Mouse (Mus musculus): Measurements from ENCODE around the gene Sh3bp5. TPM values are rescaled to one million over a fixed set of nuclear protein-coding genes. Genes with fewer than 3 reads are reported as not detected.

Sh3bp5 gene
- polyA plus RNA-seq, 1 experiment from 2014 or later: 17.3 TPM

GRCm38 (mm10) chr14:31416835-31417549 is 18.9 kb downstream of the Sh3bp5 start:
- H3K4me1 ChIP-seq (replicated peaks; ENCODE audit: control insufficient read depth, insufficient read depth, low read length): peaks cover 19% of the 10 kb centered on the region
- H3K36me3 ChIP-seq (ENCODE audit: control insufficient read depth, insufficient read depth, low read length): no peaks in the 10 kb centered on the region; the same call in 1 of the 2 replicates
- no peak overlapping the region for H3K27ac ChIP-seq (ENCODE audit: low read depth, low read length)
- ATAC-seq (replicated peaks; ENCODE audit: low FRiP score) (no peak), DNase-seq (ENCODE audit: low spot score) (no peak)
- H3K9ac ChIP-seq (ENCODE audit: low read depth, low read length): no peak overlapping the region
- H3K27me3 ChIP-seq (replicated peaks; ENCODE audit: control insufficient read depth, insufficient read depth, low read length): no peaks in the 10 kb centered on the region
- WGBS: 84% methylated on average over 16 of the region's 16 CpGs
- H3K4me2 ChIP-seq: no peak overlapping the region
- no peaks in the 10 kb centered on the region for H3K9me3 ChIP-seq (ENCODE audit: control insufficient read depth, low read length)
- H3K4me3 ChIP-seq (ENCODE audit: low read depth, low read length): no peak overlapping the region

- no peaks in the 10 kb centered on the region for H3K9me3 ChIP-seq (ENCODE audit: control insufficient read depth, low read length)
- ATAC-seq (replicated peaks; ENCODE audit: low FRiP score) (no peak), DNase-seq (ENCODE audit: low spot score) (no peak)
- H3K4me1 ChIP-seq (replicated peaks; ENCODE audit: control insufficient read depth, insufficient read depth, low read length): peaks cover 19% of the 10 kb centered on the region
- no peak overlapping the region for H3K27ac ChIP-seq (ENCODE audit: low read depth, low read length)
- no peak overlapping the region for H3K9ac ChIP-seq (ENCODE audit: low read depth, low read length)
- no peak overlapping the region for H3K4me2 ChIP-seq
- 72% methylated on average over 3 of the region's 3 CpGs for WGBS
- no peak overlapping the region for H3K4me3 ChIP-seq (ENCODE audit: low read depth, low read length)
- no peaks in the 10 kb centered on the region for H3K27me3 ChIP-seq (replicated peaks; ENCODE audit: control insufficient read depth, insufficient read depth, low read length)
- H3K36me3 ChIP-seq (ENCODE audit: control insufficient read depth, insufficient read depth, low read length): no peaks in the 10 kb centered on the region
Observed at GRCm38 (mm10) chr14:31416411-31416810, 19.5 kb downstream of the Sh3bp5 start.

- Histone ChIP-seq H3K4me3 (ENCODE audit: low read depth, low read length) (no peak overlapping the region), H3K4me1 (replicated peaks; ENCODE audit: control insufficient read depth, insufficient read depth, low read length) (peaks cover 19% of the 10 kb centered on the region), H3K27ac (ENCODE audit: low read depth, low read length) (no peak overlapping the region), H3K27me3 (replicated peaks; ENCODE audit: control insufficient read depth, insufficient read depth, low read length) (no peaks in the 10 kb centered on the region), H3K36me3 (ENCODE audit: control insufficient read depth, insufficient read depth, low read length) (no peaks in the 10 kb centered on the region), H3K9ac (ENCODE audit: low read depth, low read length) (no peak overlapping the region), H3K4me2 (no peak overlapping the region), H3K9me3 (ENCODE audit: control insufficient read depth, low read length) (no peaks in the 10 kb centered on the region)
- DNase-seq (ENCODE audit: low spot score): no peak
- 54% methylated on average over 7 of the region's 7 CpGs for WGBS
- no peak; the same call in 1 of the 2 replicates for ATAC-seq (replicated peaks; ENCODE audit: low FRiP score)
Observed at GRCm38 (mm10) chr14:31414967-31415376, 20.9 kb downstream of the Sh3bp5 start.

GRCm38 (mm10) chr14:31414235-31414966 is 21.5 kb downstream of the Sh3bp5 start:
- 68% methylated on average over 10 of the region's 10 CpGs for WGBS
- Histone ChIP-seq H3K4me2 (no peak overlapping the region), H3K9me3 (ENCODE audit: control insufficient read depth, low read length) (no peaks in the 10 kb centered on the region), H3K36me3 (ENCODE audit: control insufficient read depth, insufficient read depth, low read length) (no peaks in the 10 kb centered on the region), H3K27ac (ENCODE audit: low read depth, low read length) (no peak overlapping the region), H3K27me3 (replicated peaks; ENCODE audit: control insufficient read depth, insufficient read depth, low read length) (no peaks in the 10 kb centered on the region), H3K4me1 (replicated peaks; ENCODE audit: control insufficient read depth, insufficient read depth, low read length) (peaks cover 19% of the 10 kb centered on the region), H3K4me3 (ENCODE audit: low read depth, low read length) (no peak overlapping the region), H3K9ac (ENCODE audit: low read depth, low read length) (no peak overlapping the region)
- no peak for ATAC-seq (replicated peaks; ENCODE audit: low FRiP score)
- no peak for DNase-seq (ENCODE audit: low spot score)

- 54% methylated on average over 6 of the region's 6 CpGs for WGBS
- Histone ChIP-seq H3K36me3 (ENCODE audit: control insufficient read depth, insufficient read depth, low read length) (no peaks in the 10 kb centered on the region), H3K9ac (ENCODE audit: low read depth, low read length) (no peak overlapping the region), H3K4me1 (replicated peaks; ENCODE audit: control insufficient read depth, insufficient read depth, low read length) (peaks cover 17% of the 10 kb centered on the region), H3K27ac (ENCODE audit: low read depth, low read length) (no peak overlapping the region), H3K4me3 (ENCODE audit: low read depth, low read length) (no peak overlapping the region), H3K4me2 (no peak overlapping the region), H3K9me3 (ENCODE audit: control insufficient read depth, low read length) (no peaks in the 10 kb centered on the region), H3K27me3 (replicated peaks; ENCODE audit: control insufficient read depth, insufficient read depth, low read length) (no peaks in the 10 kb centered on the region)
- ATAC-seq (replicated peaks; ENCODE audit: low FRiP score) (no peak), DNase-seq (ENCODE audit: low spot score) (no peak)
Observed at GRCm38 (mm10) chr14:31413475-31414086, 22.3 kb downstream of the Sh3bp5 start.

- no peaks in the 10 kb centered on the region for H3K36me3 ChIP-seq (ENCODE audit: control insufficient read depth, insufficient read depth, low read length)
- H3K4me1 ChIP-seq (replicated peaks; ENCODE audit: control insufficient read depth, insufficient read depth, low read length): peaks cover 23% of the 10 kb centered on the region
- DNase-seq (ENCODE audit: low spot score) (no peak), ATAC-seq (replicated peaks; ENCODE audit: low FRiP score) (no peak)
- no peaks in the 10 kb centered on the region for H3K27me3 ChIP-seq (replicated peaks; ENCODE audit: control insufficient read depth, insufficient read depth, low read length)
- H3K9me3 ChIP-seq (ENCODE audit: control insufficient read depth, low read length): no peaks in the 10 kb centered on the region
- H3K4me2 ChIP-seq: no peak overlapping the region
- H3K9ac ChIP-seq (ENCODE audit: low read depth, low read length): no peak overlapping the region
- no peak overlapping the region for H3K4me3 ChIP-seq (ENCODE audit: low read depth, low read length)
- WGBS: 73% methylated on average over 10 of the region's 10 CpGs
- no peak overlapping the region for H3K27ac ChIP-seq (ENCODE audit: low read depth, low read length)
Observed at GRCm38 (mm10) chr14:31412651-31413056, 23.2 kb downstream of the Sh3bp5 start.

GRCm38 (mm10) chr14:31410737-31411136 is 25.1 kb downstream of the Sh3bp5 start:
- 58% methylated on average over 4 of the region's 4 CpGs for WGBS
- H3K27ac ChIP-seq (ENCODE audit: low read depth, low read length): no peak overlapping the region

GRCm38 (mm10) chr14:31410123-31410724 is 25.7 kb downstream of the Sh3bp5 start:
- Histone ChIP-seq H3K27me3 (replicated peaks; ENCODE audit: control insufficient read depth, insufficient read depth, low read length) (no peaks in the 10 kb centered on the region), H3K9me3 (ENCODE audit: control insufficient read depth, low read length) (no peaks in the 10 kb centered on the region), H3K9ac (ENCODE audit: low read depth, low read length) (no peak overlapping the region), H3K36me3 (ENCODE audit: control insufficient read depth, insufficient read depth, low read length) (no peaks in the 10 kb centered on the region), H3K4me3 (ENCODE audit: low read depth, low read length) (no peak overlapping the region), H3K27ac (ENCODE audit: low read depth, low read length) (no peak overlapping the region), H3K4me2 (no peak overlapping the region), H3K4me1 (replicated peaks; ENCODE audit: control insufficient read depth, insufficient read depth, low read length) (peaks cover 31% of the 10 kb centered on the region)
- DNase-seq (ENCODE audit: low spot score) (no peak), ATAC-seq (replicated peaks; ENCODE audit: low FRiP score) (no peak)
- WGBS: 52% methylated on average over 9 of the region's 9 CpGs

More at GRCm38 (mm10) chr14:31410737-31411136, 25.1 kb downstream of the Sh3bp5 start:
- H3K9ac ChIP-seq (ENCODE audit: low read depth, low read length): no peak overlapping the region
- no peak for ATAC-seq (replicated peaks; ENCODE audit: low FRiP score)
- peaks cover 27% of the 10 kb centered on the region for H3K4me1 ChIP-seq (replicated peaks; ENCODE audit: control insufficient read depth, insufficient read depth, low read length)
- H3K4me2 ChIP-seq: no peak overlapping the region
- no peak overlapping the region for H3K4me3 ChIP-seq (ENCODE audit: low read depth, low read length)
- DNase-seq (ENCODE audit: low spot score): no peak
- H3K36me3 ChIP-seq (ENCODE audit: control insufficient read depth, insufficient read depth, low read length): no peaks in the 10 kb centered on the region
- no peaks in the 10 kb centered on the region for H3K27me3 ChIP-seq (replicated peaks; ENCODE audit: control insufficient read depth, insufficient read depth, low read length)
- no peaks in the 10 kb centered on the region for H3K9me3 ChIP-seq (ENCODE audit: control insufficient read depth, low read length)
